In the genomic region with DNA sequence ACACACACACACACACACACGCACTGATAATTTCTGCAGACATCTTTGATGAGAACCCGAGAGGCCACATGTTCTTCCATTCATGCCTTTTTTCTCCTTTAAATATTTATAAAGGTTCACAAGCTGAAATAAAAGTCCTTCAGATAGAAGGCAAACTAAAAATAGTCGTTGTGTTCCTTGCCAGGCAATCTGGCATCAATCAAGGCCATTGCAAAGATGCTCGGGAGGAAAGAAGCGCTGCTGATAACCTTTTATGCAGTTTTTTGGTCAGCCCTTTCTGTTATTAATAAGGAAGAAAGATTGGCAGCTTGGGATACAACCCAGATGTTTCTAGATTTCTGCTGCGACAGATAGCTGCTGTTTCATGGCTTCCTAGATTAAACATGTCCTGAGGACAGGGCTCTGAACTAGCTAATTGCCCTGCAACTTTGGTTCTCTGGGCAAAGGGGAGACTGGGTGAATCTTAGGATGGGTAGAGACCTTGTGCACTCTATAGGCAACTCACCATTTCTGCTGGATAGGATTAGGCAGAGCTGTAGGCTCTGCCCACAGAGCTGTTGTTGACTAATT, we compare ENCODE assay signal across 16 mouse cellular contexts.
DNase-seq lines count a peak whose midpoint lies in the region; ATAC-seq and TF ChIP-seq lines count a peak whose summit lies in the region.
"Had no signal": no experiment of that assay in that cellular context is flagged by ENCODE, and none has a peak within 500 bp of the region (broad histone marks: within the 10 kb centered on the region; RNA-seq: fewer than 3 reads in every experiment).

No protein-coding gene starts in this region.

- ATAC-seq in kidney, embryonic 14.5 days (ENCODE audit: low FRiP score, low TSS enrichment): no peak
- ATAC-seq: forebrain, embryonic 16.5 days; midbrain, embryonic 16.5 days had no signal

- 67% methylated on average over 6 of the region's 6 CpGs for WGBS in kidney, adult 2 months
- WGBS in kidney, embryonic 14.5 days: 71% methylated on average over 6 of the region's 6 CpGs
- 58% methylated on average over 6 of the region's 6 CpGs for WGBS in cerebellum, adult 2 months

- H3K9ac ChIP-seq in kidney, embryonic 14.5 days (ENCODE audit: low read depth, low read length): no peak overlapping the region
- H3K9ac ChIP-seq: embryonic facial prominence, embryonic 15.5 days; neural tube, embryonic 13.5 days had no signal

- H3K4me1 ChIP-seq in kidney, adult 2 months (ENCODE audit: control insufficient read depth, insufficient read depth, low read length): no peaks in the 10 kb centered on the region
- no peaks in the 10 kb centered on the region for H3K4me1 ChIP-seq in kidney, embryonic 14.5 days (ENCODE audit: control insufficient read depth, insufficient read depth, low read length)
- H3K4me1 ChIP-seq in cerebellum, adult 2 months (ENCODE audit: control insufficient read depth, insufficient read depth, low read length): no peaks in the 10 kb centered on the region
- H3K4me1 ChIP-seq: embryonic facial prominence, embryonic 15.5 days; neural tube, embryonic 13.5 days had no signal

- H3K27me3 ChIP-seq in kidney, adult 2 months (replicated peaks; ENCODE audit: control insufficient read depth, insufficient read depth, low read length): no peaks in the 10 kb centered on the region
- H3K27me3 ChIP-seq in kidney, embryonic 14.5 days (ENCODE audit: control insufficient read depth, insufficient read depth, low read length): no peaks in the 10 kb centered on the region
- H3K27me3 ChIP-seq in cerebellum, adult 2 months (ENCODE audit: control insufficient read depth, insufficient read depth, low read length): no peaks in the 10 kb centered on the region
- H3K27me3 ChIP-seq: embryonic facial prominence, embryonic 15.5 days; neural tube, embryonic 13.5 days had no signal

- no peak for TF ChIP-seq CTCF in kidney, adult 2 months (conservative IDR thresholded peaks at IDR 0.05; ENCODE audit: insufficient read depth, insufficient read length, low read depth, low read length)
- TF ChIP-seq CTCF in cerebellum, adult 2 months (IDR thresholded peaks at IDR 0.05; ENCODE audit: borderline replicate concordance, insufficient read depth, low read depth, low read length): no peak

- TF ChIP-seq POLR2A in kidney, adult 2 months (IDR thresholded peaks at IDR 0.05; ENCODE audit: low read depth, low read length): no peak
- TF ChIP-seq POLR2A in cerebellum, adult 2 months (IDR thresholded peaks at IDR 0.05; ENCODE audit: borderline replicate concordance, insufficient read depth, low read length): no peak

- H3K9me3 ChIP-seq in kidney, embryonic 14.5 days (ENCODE audit: control insufficient read depth, low read length): no peaks in the 10 kb centered on the region
- H3K9me3 ChIP-seq: embryonic facial prominence, embryonic 15.5 days; neural tube, embryonic 13.5 days had no signal

- no peak overlapping the region for H3K4me2 ChIP-seq in kidney, embryonic 14.5 days (replicated peaks; ENCODE audit: low read depth, low read length)
- H3K4me2 ChIP-seq: embryonic facial prominence, embryonic 15.5 days; neural tube, embryonic 13.5 days had no signal

- no peak overlapping the region for H3K4me3 ChIP-seq in kidney, adult 2 months (ENCODE audit: insufficient read depth, low read depth, low read length)
- H3K4me3 ChIP-seq in kidney, embryonic 14.5 days (ENCODE audit: low read length): no peak overlapping the region
- no peak overlapping the region for H3K4me3 ChIP-seq in cerebellum, adult 2 months (replicated peaks; ENCODE audit: insufficient read depth, low read depth, low read length)
- H3K4me3 ChIP-seq: embryonic facial prominence, embryonic 15.5 days; neural tube, embryonic 13.5 days had no signal

- no peak overlapping the region for H3K27ac ChIP-seq in kidney, adult 2 months (ENCODE audit: insufficient read depth, low read depth, low read length)
- H3K27ac ChIP-seq in kidney, embryonic 14.5 days (ENCODE audit: low read depth, low read length): no peak overlapping the region
- H3K27ac ChIP-seq in cerebellum, adult 2 months (ENCODE audit: insufficient read depth, low read length): no peak overlapping the region
- H3K27ac ChIP-seq: embryonic facial prominence, embryonic 15.5 days; neural tube, embryonic 13.5 days had no signal

- DNase-seq in adrenal gland, adult 2 months: peak; percentile 49
- no peak for DNase-seq in adrenal gland, postnatal 25 days
- peak; percentile 39 for DNase-seq in kidney, adult 2 months
- peak; percentile 32 for DNase-seq in testis, postnatal 14 days (ENCODE audit: low spot score)
- DNase-seq in testis, postnatal 10 days (ENCODE audit: low spot score): no peak
- DNase-seq in skeletal muscle tissue, adult 2 months (ENCODE audit: low read depth, low spot score): peak; percentile 3
- no peak for DNase-seq in cerebellum, adult 2 months
- DNase-seq: cerebellum, postnatal 10 days; gastrocnemius, postnatal 25 days; right cerebral cortex, postnatal 14 days; thymus, postnatal 25 days had no signal

- no peaks in the 10 kb centered on the region for H3K36me3 ChIP-seq in kidney, adult 2 months (ENCODE audit: control insufficient read depth, insufficient read depth, low read length)
- H3K36me3 ChIP-seq in kidney, embryonic 14.5 days (ENCODE audit: control insufficient read depth, insufficient read depth, low read length): no peaks in the 10 kb centered on the region
- H3K36me3 ChIP-seq: embryonic facial prominence, embryonic 15.5 days; neural tube, embryonic 13.5 days had no signal

Comparison
In these comparisons a context has a peak if more than half of its experiments do, and no peak if none do; other contexts are left out.
1. DNase-seq: peak in adrenal gland, adult 2 months (single experiment), kidney, adult 2 months (single experiment), testis, postnatal 14 days (single experiment) and skeletal muscle tissue, adult 2 months (single experiment); none in adrenal gland, postnatal 25 days (single experiment), testis, postnatal 10 days (single experiment) and cerebellum, adult 2 months (0 of 2).